Mouse (Mus musculus) forebrain, embryonic 10.5 days (tissue): ENCODE measurements around the gene Chrna9. TPM values are rescaled to one million over a fixed set of nuclear protein-coding genes. Genes with fewer than 3 reads are reported as not detected.
"Not testable (repeated sequence)": the region's sequence is repeated elsewhere in the genome, so short reads cannot be mapped to it uniquely, and the experiment has no call there.

ENCODE experiments used
- DNase-seq: peaks from one replicate; pipeline ENCODE4 v3.0.0-alpha.2; 2017; ENCODE audit warnings: low spot score; ENCODE audit errors: extremely low spot score
- H3K27ac ChIP-seq: fragments of 300-500 bp; sonication (generic); 2 replicates; pipeline ENCODE4 v1.5.1; 2016; ENCODE audit warnings: mild to moderate bottlenecking
- H3K27me3 ChIP-seq: fragments of 300-500 bp; sonication (generic); 2 replicates; pipeline ENCODE4 v1.6.1; 2016; ENCODE audit warnings: mild to moderate bottlenecking; ENCODE audit not compliant: poor library complexity, severe bottlenecking
- H3K36me3 ChIP-seq: fragments of 300-500 bp; sonication (generic); replicated peaks from 2 replicates; pipeline ENCODE4 v1.6.1; 2016; ENCODE audit warnings: mild to moderate bottlenecking, moderate library complexity
- H3K4me1 ChIP-seq: fragments of 300-500 bp; sonication (generic); 2 replicates; pipeline ENCODE4 v1.6.1; 2016
- H3K4me3 ChIP-seq: fragments of 300-500 bp; sonication (generic); 2 replicates; pipeline ENCODE4 v1.5.1; 2016; ENCODE audit warnings: mild to moderate bottlenecking, moderate library complexity
- H3K9me3 ChIP-seq: fragments of 300-500 bp; sonication (generic); 2 replicates; pipeline ENCODE4 v1.6.1; 2016; ENCODE audit warnings: mild to moderate bottlenecking, moderate library complexity
- WGBS: fragments of 180-500 bp; shearing (Covaris S2); methylation state at CpG from one replicate; pipeline ENCODE4 v1.1.7; 2016; 5-methylcytosine and 5-hydroxymethylcytosine counted together
- polyA plus RNA-seq: library from polyadenylated mRNA; unstranded; fragments of >200 nt; fragmentation: Nextera tagmentation; extraction: Ambion mirVana; gene quantifications from 2 replicates; pipeline ENCODE4 v1.2.1, GENCODE M21; 2016

Chrna9 gene
- polyA plus RNA-seq, 1 experiment from 2014 or later = not detected

- Histone ChIP-seq H3K36me3 (no peaks in the 10 kb centered on the region), H3K27ac (no peak overlapping the region), H3K9me3 (no peaks in the 10 kb centered on the region), H3K4me3 (no peak overlapping the region), H3K4me1 (no peaks in the 10 kb centered on the region), H3K27me3 (no peaks in the 10 kb centered on the region)
- no peak for DNase-seq
- WGBS = 75% methylated on average over 2 of the region's 2 CpGs
Measured at GRCm38 (mm10) chr5:65973189-65973588, 38.5 kb downstream of the Chrna9 start.

GRCm38 (mm10) chr5:65975731-65976130, 41.0 kb downstream of the Chrna9 start:
- no peaks in the 10 kb centered on the region for H3K4me1 ChIP-seq
- H3K36me3 ChIP-seq = no peaks in the 10 kb centered on the region
- no peak overlapping the region for H3K4me3 ChIP-seq
- WGBS = 90% methylated on average over 13 of the region's 13 CpGs
- DNase-seq = no peak
- H3K27me3 ChIP-seq = no peaks in the 10 kb centered on the region
- no peak overlapping the region for H3K27ac ChIP-seq
- H3K9me3 ChIP-seq = no peaks in the 10 kb centered on the region

- no peaks in the 10 kb centered on the region for H3K9me3 ChIP-seq
- no peak overlapping the region for H3K27ac ChIP-seq
- H3K36me3 ChIP-seq = no peaks in the 10 kb centered on the region
- 88% methylated on average over 5 of the region's 5 CpGs for WGBS
- no peak overlapping the region for H3K4me3 ChIP-seq
- H3K27me3 ChIP-seq = no peaks in the 10 kb centered on the region
- no peak for DNase-seq
- no peaks in the 10 kb centered on the region for H3K4me1 ChIP-seq
Measured at GRCm38 (mm10) chr5:65986426-65986825, 51.7 kb downstream of the Chrna9 start.

- 65% methylated on average over 3 of the region's 3 CpGs for WGBS
- not testable (repeated sequence) for H3K4me1 ChIP-seq, DNase-seq, H3K4me3 ChIP-seq, H3K36me3 ChIP-seq, H3K27ac ChIP-seq, H3K27me3 ChIP-seq, H3K9me3 ChIP-seq
Measured at GRCm38 (mm10) chr5:65987004-65987403, 52.3 kb downstream of the Chrna9 start.

DNA sequence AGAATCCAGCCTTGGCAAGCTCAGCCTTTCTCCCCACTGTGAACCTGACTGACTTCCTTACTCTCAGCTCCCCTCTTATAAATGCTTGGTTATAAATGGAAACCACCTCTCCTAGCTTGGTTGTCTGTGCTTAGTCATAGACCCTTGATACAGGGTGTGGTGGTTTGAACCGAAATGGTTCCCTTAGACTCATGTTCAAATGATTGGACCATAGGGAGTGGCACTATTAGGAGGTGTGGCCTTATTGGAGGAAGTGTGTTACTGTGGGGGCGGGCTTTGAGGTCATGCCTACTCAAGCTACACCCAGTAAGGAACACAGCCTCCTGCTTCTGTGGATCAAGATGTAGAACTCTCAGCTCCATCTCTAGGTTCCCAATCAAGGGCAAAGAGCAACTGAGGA, 56.5 kb downstream of the Chrna9 start:
- Histone ChIP-seq H3K27ac (no peak overlapping the region), H3K27me3 (no peaks in the 10 kb centered on the region), H3K4me1 (peaks cover 6% of the 10 kb centered on the region; the same call in 1 of the 2 replicates), H3K9me3 (no peaks in the 10 kb centered on the region), H3K36me3 (no peaks in the 10 kb centered on the region), H3K4me3 (no peak overlapping the region)
- no peak for DNase-seq
- 84% methylated on average over 2 of the region's 2 CpGs for WGBS

GRCm38 (mm10) chr5:65994643-65995042, 59.9 kb downstream of the Chrna9 start:
- WGBS = 80% methylated on average over 6 of the region's 6 CpGs
- Histone ChIP-seq H3K9me3 (no peaks in the 10 kb centered on the region), H3K36me3 (no peaks in the 10 kb centered on the region), H3K27ac (no peak overlapping the region), H3K4me3 (no peak overlapping the region), H3K27me3 (no peaks in the 10 kb centered on the region), H3K4me1 (peaks cover 6% of the 10 kb centered on the region; the same call in 1 of the 2 replicates)
- DNase-seq = no peak

GRCm38 (mm10) chr5:65997813-65998212, 63.1 kb downstream of the Chrna9 start:
- Histone ChIP-seq H3K4me3 (no peak overlapping the region), H3K27me3 (no peaks in the 10 kb centered on the region), H3K27ac (no peak overlapping the region), H3K36me3 (no peaks in the 10 kb centered on the region), H3K9me3 (no peaks in the 10 kb centered on the region), H3K4me1 (peaks cover 13% of the 10 kb centered on the region; the same call in 1 of the 2 replicates)
- no peak for DNase-seq

DNA sequence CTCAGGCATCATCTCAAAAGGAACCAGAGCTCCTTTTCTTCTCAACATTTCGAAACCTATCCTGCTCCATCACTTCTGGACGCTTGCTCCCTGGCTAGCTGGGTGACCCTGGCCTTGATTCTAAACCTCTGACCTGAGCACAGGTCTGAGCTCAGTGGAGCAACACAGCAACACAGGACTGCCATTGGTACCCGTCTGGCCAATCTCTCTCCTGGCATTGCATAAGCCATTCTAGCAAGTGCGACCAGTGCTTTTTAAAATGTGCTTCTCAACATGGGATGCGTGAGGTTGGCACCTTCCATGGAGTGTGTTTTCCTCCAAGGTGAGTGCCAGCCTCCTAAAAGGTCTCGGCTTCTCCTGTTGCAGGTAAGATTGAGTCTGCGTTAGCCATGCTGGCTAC, 64.4 kb downstream of the Chrna9 start:
- Histone ChIP-seq H3K27me3 (no peaks in the 10 kb centered on the region), H3K4me3 (no peak overlapping the region), H3K27ac (no peak overlapping the region), H3K4me1 (peaks cover 13% of the 10 kb centered on the region), H3K36me3 (no peaks in the 10 kb centered on the region), H3K9me3 (no peaks in the 10 kb centered on the region)
- DNase-seq = no peak
- 91% methylated on average over 7 of the region's 7 CpGs for WGBS

GRCm38 (mm10) chr5:66000074-66000473, 65.4 kb downstream of the Chrna9 start:
- H3K36me3 ChIP-seq = no peaks in the 10 kb centered on the region
- no peaks in the 10 kb centered on the region for H3K27me3 ChIP-seq
- H3K4me1 ChIP-seq = peaks cover 14% of the 10 kb centered on the region
- no peak for DNase-seq
- WGBS = 86% methylated on average over 7 of the region's 7 CpGs
- no peaks in the 10 kb centered on the region for H3K9me3 ChIP-seq
- no peak overlapping the region for H3K27ac ChIP-seq
- H3K4me3 ChIP-seq = no peak overlapping the region

- H3K27me3 ChIP-seq = no peaks in the 10 kb centered on the region
- peaks cover 16% of the 10 kb centered on the region for H3K4me1 ChIP-seq
- 76% methylated on average over 6 of the region's 6 CpGs for WGBS
- DNase-seq = no peak
- no peaks in the 10 kb centered on the region for H3K9me3 ChIP-seq
- no peaks in the 10 kb centered on the region for H3K36me3 ChIP-seq
- no peak overlapping the region for H3K27ac ChIP-seq
- H3K4me3 ChIP-seq = no peak overlapping the region
Measured at GRCm38 (mm10) chr5:66000567-66001125, 65.9 kb downstream of the Chrna9 start.

DNA sequence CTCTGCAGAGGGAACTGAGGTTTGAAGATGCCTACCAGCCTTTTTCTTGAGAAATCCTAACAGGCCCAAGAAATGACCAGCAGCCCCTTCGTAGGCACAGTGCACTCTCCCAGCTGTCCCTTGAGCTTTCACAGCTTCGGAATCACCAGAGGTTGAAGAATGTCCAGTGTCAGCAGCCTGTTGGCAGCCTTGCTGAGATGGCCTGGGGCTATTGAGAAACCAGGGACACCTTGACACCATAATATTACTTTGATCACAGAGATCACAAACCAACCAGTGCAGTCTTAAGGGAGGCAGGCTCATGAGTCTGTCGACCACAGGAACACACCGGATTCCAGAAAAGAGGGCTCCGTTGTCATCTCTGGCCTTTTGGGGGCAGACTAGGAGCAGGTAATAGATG, 66.5 kb downstream of the Chrna9 start:
- Histone ChIP-seq H3K36me3 (no peaks in the 10 kb centered on the region), H3K4me3 (no peak overlapping the region), H3K27ac (no peak overlapping the region), H3K9me3 (no peaks in the 10 kb centered on the region), H3K27me3 (no peaks in the 10 kb centered on the region), H3K4me1 (peaks cover 16% of the 10 kb centered on the region)
- no peak for DNase-seq
- 77% methylated on average over 5 of the region's 5 CpGs for WGBS

GRCm38 (mm10) chr5:66004134-66004925, 69.6 kb downstream of the Chrna9 start, which contains the start of gene 9130230L23Rik:
TSS of gene 9130230L23Rik (minus strand) at chr5:66004285.
- no peaks in the 10 kb centered on the region for H3K36me3 ChIP-seq
- DNase-seq = no peak
- peaks cover 16% of the 10 kb centered on the region for H3K4me1 ChIP-seq
- WGBS = 77% methylated on average over 14 of the region's 14 CpGs
- no peaks in the 10 kb centered on the region for H3K27me3 ChIP-seq
- H3K27ac ChIP-seq = no peak within 1 kb of the TSS
- no peaks in the 10 kb centered on the region for H3K9me3 ChIP-seq
- H3K4me3 ChIP-seq = no peak within 1 kb of the TSS

DNA sequence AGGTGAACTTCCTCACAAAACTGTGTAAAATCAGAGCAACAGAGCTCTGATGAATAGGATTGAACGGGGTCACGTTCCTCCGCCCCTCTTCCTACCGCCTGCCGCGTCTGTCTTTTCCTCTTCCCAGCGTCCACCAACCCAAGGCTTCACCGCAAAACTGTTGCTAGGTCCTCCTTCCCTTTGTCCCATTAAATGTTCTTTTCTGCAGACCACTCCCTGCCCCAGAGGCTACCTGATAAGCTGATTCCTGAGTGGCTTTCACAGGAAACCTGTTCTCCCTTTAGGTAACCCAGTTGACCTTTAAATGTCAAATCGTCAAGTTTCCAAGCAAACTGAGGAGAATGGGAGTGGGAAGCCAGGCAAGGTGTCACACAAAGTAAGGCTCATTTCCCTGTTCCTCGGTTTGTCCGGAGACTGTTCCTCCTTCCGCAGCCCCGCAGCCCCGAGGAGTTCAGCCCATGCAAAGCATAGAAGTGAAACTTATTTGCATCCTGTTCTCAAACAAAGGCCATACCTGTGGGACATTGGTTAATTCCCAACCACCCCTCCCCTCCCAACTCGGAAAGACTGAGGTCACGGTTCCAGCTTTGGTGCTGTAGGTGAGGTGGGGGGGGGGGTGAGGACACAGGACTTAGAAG, 70.4 kb downstream of the Chrna9 start:
- H3K9me3 ChIP-seq = no peaks in the 10 kb centered on the region
- no peak overlapping the region for H3K27ac ChIP-seq
- H3K27me3 ChIP-seq = no peaks in the 10 kb centered on the region
- H3K36me3 ChIP-seq = no peaks in the 10 kb centered on the region
- peaks cover 12% of the 10 kb centered on the region for H3K4me1 ChIP-seq
- 52% methylated on average over 16 of the region's 16 CpGs for WGBS
- DNase-seq = no peak
- no peak overlapping the region for H3K4me3 ChIP-seq
